Comparison of ENCODE assay signal across 24 mouse cellular contexts in genomic region chr6:117778027-117778426, GRCm38 (mm10).
DNase-seq lines count a peak whose midpoint lies in the region; ATAC-seq lines count a peak whose summit lies in the region.
"Had no signal": no experiment of that assay in that cellular context is flagged by ENCODE, and none has a peak within 500 bp of the region (broad histone marks: within the 10 kb centered on the region; RNA-seq: fewer than 3 reads in every experiment).

No protein-coding gene starts in this region.

- peaks cover 10% of the 10 kb centered on the region; the same call in 1 of the 2 replicates for H3K27me3 ChIP-seq in heart, embryonic 10.5 days (ENCODE audit: insufficient read depth, poor library complexity, severe bottlenecking)
- no peaks in the 10 kb centered on the region for H3K27me3 ChIP-seq in lung, embryonic 16.5 days (ENCODE audit: control insufficient read depth, insufficient read depth, low read depth, low read length)
- H3K27me3 ChIP-seq in liver, embryonic 13.5 days = no peaks in the 10 kb centered on the region
- H3K27me3 ChIP-seq: intestine, embryonic 15.5 days; neural tube, embryonic 12.5 days; stomach, embryonic 15.5 days had no signal

- 62% methylated on average over 2 of the region's 2 CpGs for WGBS in heart, embryonic 10.5 days
- 64% methylated on average over 2 of the region's 2 CpGs for WGBS in lung, embryonic 16.5 days
- 49% methylated on average over 2 of the region's 2 CpGs for WGBS in liver, embryonic 13.5 days (ENCODE audit: insufficient replicate concordance)

- H3K9me3 ChIP-seq in heart, embryonic 10.5 days = no peaks in the 10 kb centered on the region
- H3K9me3 ChIP-seq in lung, embryonic 16.5 days (ENCODE audit: control insufficient read depth, low read length) = no peaks in the 10 kb centered on the region
- H3K9me3 ChIP-seq in liver, embryonic 13.5 days (replicated peaks) = no peaks in the 10 kb centered on the region
- H3K9me3 ChIP-seq: forebrain, embryonic 10.5 days; hindbrain, embryonic 10.5 days; intestine, embryonic 15.5 days; megakaryocyte, embryonic 14.5 days; neural tube, embryonic 12.5 days; stomach, embryonic 15.5 days had no signal

- 0 out of 2 replicates have a peak overlapping the region, but pooled peaks have one; percentile 7 for H3K27ac ChIP-seq in heart, embryonic 10.5 days
- peak overlapping the region; percentile 59 for H3K27ac ChIP-seq in lung, embryonic 16.5 days (ENCODE audit: low read length)
- H3K27ac ChIP-seq in liver, embryonic 13.5 days = no peak overlapping the region
- H3K27ac ChIP-seq: forebrain, embryonic 10.5 days; hindbrain, embryonic 10.5 days; intestine, embryonic 15.5 days; neural tube, embryonic 12.5 days; stomach, embryonic 15.5 days had no signal

- no peak overlapping the region for H3K4me3 ChIP-seq in heart, embryonic 10.5 days
- no peak overlapping the region for H3K4me3 ChIP-seq in lung, embryonic 16.5 days (ENCODE audit: low read length)
- H3K4me3 ChIP-seq in liver, embryonic 13.5 days (replicated peaks) = no peak overlapping the region
- H3K4me3 ChIP-seq: forebrain, embryonic 10.5 days; hindbrain, embryonic 10.5 days; intestine, embryonic 15.5 days; megakaryocyte, embryonic 14.5 days; neural tube, embryonic 12.5 days; stomach, embryonic 15.5 days had no signal

- no peak overlapping the region for H3K9ac ChIP-seq in lung, embryonic 16.5 days (ENCODE audit: low read length)
- no peak overlapping the region for H3K9ac ChIP-seq in liver, embryonic 13.5 days
- H3K9ac ChIP-seq: intestine, embryonic 15.5 days; neural tube, embryonic 12.5 days; stomach, embryonic 15.5 days had no signal

- no peak for DNase-seq in heart, embryonic 10.5 days (ENCODE audit: low spot score)
- no peak for DNase-seq in heart, adult 18-20 months
- no peak for DNase-seq in lung, postnatal 36 days
- DNase-seq in liver, embryonic 13.5 days = no peak
- DNase-seq in c-Kit-positive CD71-positive TER-119-positive erythroid progenitor cells, embryonic 14.5 days (ENCODE audit: low spot score) = no peak
- DNase-seq in adrenal gland, adult 18-20 months (ENCODE audit: low spot score in 2 of 2) = no peak
- DNase-seq: cerebellum, adult 11-12 months; cerebellum, postnatal 10 days; layer of hippocampus, postnatal 36 days; midbrain, embryonic 14.5 days; retina, postnatal 1 day; right cerebral cortex, postnatal 4 days; thymus, adult 18-20 months; thymus, postnatal 4 days had no signal

- H3K4me2 ChIP-seq in lung, embryonic 16.5 days (ENCODE audit: low read depth, low read length) = no peak overlapping the region
- H3K4me2 ChIP-seq in liver, embryonic 13.5 days = no peak overlapping the region
- H3K4me2 ChIP-seq: intestine, embryonic 15.5 days; neural tube, embryonic 12.5 days; stomach, embryonic 15.5 days had no signal

- peaks cover 15% of the 10 kb centered on the region for H3K4me1 ChIP-seq in heart, embryonic 10.5 days
- H3K4me1 ChIP-seq in lung, embryonic 16.5 days (replicated peaks; ENCODE audit: control insufficient read depth, insufficient read depth, low read length) = no peaks in the 10 kb centered on the region
- no peaks in the 10 kb centered on the region for H3K4me1 ChIP-seq in liver, embryonic 13.5 days (replicated peaks)
- H3K4me1 ChIP-seq: hindbrain, embryonic 10.5 days; intestine, embryonic 15.5 days; neural tube, embryonic 12.5 days; stomach, embryonic 15.5 days had no signal

- peak; percentile 66 for ATAC-seq in lung, embryonic 16.5 days (ENCODE audit: low read depth)
- ATAC-seq in liver, embryonic 13.5 days (ENCODE audit: low read depth) = peak; percentile 58
- ATAC-seq: CD4-positive, CD25-positive, alpha-beta regulatory T cell, adult 4 months; forebrain, embryonic 16.5 days; hindbrain, embryonic 16.5 days; intestine, embryonic 15.5 days had no signal

- H3K36me3 ChIP-seq in heart, embryonic 10.5 days = no peaks in the 10 kb centered on the region
- H3K36me3 ChIP-seq in lung, embryonic 16.5 days (ENCODE audit: control insufficient read depth, insufficient read depth, low read length) = no peaks in the 10 kb centered on the region
- no peaks in the 10 kb centered on the region for H3K36me3 ChIP-seq in liver, embryonic 13.5 days
- H3K36me3 ChIP-seq: forebrain, embryonic 10.5 days; hindbrain, embryonic 10.5 days; intestine, embryonic 15.5 days; neural tube, embryonic 12.5 days; stomach, embryonic 15.5 days had no signal
